Mouse (Mus musculus): ENCODE data around the gene Gm20716.

Gm20716 gene

DNA sequence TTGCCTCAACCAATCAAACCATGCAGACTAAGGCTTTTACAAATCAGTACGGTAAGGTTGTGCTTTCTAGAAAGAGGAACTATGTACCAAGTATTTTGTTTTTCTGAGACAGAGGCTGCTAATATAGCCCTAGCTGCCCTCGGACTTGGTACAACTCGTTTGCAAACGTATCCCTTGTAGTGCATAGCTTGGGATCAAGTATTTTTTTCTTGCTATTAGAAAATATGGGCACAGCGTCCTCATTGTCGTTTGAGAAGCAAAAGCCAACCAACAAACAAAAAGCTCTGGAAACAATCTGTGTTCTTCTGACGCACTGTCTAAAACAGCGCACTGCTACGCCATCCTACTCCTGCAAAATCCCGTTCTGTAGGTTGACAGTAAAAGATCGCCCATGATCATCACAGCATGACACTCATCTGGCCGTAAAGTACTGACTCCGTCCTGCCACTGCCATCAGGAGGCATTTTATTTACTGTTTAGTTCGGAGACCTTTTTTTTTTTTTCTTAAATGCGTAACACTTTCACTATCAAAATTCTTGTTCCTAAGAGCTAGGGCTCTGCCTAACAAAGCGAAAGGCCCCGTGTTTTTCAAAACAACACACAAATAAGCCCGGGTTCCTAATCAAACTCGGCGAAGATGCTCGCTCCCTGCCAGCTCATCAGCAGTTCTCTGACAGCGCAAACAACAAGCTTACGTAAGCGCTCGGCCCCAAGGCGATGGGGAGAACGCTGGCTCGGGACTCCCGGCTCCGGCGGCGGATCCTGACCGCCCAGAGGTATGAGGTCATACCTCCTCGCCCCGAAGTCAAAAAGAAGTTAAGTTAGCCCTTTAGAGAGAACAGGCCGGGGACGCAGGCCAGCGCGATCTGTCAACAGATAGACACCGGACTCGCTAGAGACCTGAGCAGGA is 793 bp downstream of the Gm20716 start:
- peak; percentile 44 to 54 for DNase-seq (ENCODE audit: low spot score in 2 of 2)

DNA sequence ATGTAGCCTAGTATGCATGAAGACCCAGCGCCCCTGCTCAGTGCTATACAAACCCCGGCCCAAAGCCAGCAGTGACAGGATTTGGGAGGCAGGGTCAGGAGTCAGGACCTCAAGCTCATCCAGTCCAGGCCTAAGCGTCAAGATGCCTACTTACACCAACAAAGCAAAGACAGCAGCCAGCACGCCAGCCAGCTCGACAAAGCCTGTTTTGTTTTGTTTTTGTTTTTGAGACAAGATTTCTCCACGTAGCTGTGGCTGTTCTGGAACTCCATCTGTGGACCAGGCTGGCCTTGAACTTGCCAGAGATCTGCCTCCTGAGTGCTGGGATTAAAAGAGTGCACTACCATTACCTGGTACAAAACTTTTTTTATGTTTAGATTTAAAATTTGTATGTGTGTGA is 6.8 kb downstream of the Gm20716 start:
- DNase-seq (ENCODE audit: low spot score in 2 of 2) = no peak

DNA sequence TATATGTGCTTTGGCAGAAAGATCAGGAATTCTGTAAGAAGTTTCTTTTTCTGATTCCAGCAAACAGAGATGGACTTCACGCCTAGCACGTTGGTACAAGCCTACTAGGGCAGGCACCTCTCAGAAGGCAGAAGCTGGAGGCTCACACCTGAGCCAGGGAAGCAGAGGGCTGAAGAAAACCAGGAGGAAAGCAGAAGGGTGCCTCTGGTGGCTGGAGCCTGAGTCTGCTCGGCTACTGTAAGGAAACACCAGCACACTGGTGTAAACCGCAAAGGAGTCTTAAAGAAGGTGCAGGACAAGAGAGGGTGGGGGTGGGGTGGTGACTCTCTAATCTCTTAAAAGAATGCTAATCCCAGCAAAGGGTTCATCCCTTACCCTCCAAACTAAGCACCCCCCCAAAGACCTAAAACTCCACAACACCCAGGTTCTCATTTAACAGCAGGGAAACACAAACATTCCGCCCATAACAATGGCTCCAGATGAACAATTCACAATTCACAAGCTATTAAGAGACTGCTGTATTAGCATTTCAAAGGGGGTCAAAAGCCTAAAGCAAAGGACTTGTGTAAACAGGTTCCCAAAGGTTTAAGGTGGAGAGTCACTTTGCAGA is 16.3 kb downstream of the Gm20716 start:
- DNase-seq (ENCODE audit: low spot score in 2 of 2) = no peak

DNA sequence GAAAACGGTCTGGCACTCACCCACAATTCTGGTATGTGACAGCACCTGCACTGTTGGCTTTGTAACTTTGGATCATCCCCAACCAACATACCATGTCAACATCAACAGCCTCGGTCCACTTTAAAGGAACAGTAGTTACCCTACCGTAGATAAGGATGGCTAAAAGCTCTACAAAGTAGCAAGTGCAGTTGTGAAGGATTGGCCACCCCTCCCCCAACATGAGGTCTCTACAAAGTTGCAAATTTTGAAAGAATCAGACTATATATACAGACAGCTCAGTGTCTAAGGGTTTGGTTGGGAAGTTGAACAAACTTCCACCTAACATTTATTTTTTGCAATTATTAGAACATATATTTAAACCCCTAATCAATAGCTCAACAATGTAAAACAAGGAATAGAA is 22.3 kb downstream of the Gm20716 start:
- no peak for DNase-seq (ENCODE audit: low spot score in 2 of 2)

DNA sequence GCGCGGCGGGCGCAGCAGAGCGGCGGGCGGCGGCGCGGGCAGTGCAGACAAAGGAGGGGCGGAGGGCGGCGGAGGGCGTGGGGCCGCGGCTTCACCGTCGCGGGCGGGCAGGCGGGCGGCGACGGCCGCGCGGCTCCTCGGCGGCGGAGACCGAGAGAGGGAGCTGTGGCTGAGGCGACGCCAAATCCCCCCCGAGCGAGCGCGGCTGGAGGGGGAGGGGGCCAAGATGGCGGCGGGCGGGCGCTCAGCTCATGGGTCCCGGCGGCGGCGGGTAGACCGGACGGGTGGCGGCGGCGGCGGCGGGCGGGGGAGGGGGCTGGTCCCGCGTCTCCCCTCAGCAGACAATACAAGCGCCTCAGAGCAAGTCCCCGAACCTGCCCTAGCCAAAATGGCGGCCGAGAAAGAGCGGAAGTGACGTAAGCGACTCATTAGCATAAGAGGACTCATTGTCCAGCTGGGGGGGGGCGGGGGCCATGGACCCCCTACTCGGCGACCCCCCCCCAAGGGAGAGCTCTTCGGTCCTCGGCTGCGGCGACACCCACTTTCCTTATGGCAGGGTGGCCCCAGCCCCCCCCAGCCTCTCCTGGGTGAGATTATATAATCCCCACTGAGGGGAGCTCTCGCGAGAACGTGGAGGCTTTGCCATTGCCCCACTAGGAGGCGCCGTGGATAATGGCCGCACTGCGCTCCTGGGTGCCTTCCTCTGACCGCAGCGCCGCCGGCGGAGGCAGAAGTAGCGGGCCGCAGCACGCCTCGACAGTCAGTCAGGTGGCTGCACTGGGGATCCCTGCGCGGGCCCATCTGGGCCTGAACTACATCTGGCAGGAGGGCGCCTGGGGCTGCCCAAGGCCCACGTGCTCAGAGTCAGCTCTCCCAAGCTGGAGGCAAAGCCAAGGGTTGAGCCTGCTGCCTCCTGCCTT is 23.2 kb downstream of the Gm20716 start, which contains the start of gene Adnp:
Gene Adnp, minus strand, starts transcription at position 388 of the 920 bp plus-strand sequence.
- DNase-seq (ENCODE audit: low spot score in 2 of 2) = peak; percentile 92 to 96

DNA sequence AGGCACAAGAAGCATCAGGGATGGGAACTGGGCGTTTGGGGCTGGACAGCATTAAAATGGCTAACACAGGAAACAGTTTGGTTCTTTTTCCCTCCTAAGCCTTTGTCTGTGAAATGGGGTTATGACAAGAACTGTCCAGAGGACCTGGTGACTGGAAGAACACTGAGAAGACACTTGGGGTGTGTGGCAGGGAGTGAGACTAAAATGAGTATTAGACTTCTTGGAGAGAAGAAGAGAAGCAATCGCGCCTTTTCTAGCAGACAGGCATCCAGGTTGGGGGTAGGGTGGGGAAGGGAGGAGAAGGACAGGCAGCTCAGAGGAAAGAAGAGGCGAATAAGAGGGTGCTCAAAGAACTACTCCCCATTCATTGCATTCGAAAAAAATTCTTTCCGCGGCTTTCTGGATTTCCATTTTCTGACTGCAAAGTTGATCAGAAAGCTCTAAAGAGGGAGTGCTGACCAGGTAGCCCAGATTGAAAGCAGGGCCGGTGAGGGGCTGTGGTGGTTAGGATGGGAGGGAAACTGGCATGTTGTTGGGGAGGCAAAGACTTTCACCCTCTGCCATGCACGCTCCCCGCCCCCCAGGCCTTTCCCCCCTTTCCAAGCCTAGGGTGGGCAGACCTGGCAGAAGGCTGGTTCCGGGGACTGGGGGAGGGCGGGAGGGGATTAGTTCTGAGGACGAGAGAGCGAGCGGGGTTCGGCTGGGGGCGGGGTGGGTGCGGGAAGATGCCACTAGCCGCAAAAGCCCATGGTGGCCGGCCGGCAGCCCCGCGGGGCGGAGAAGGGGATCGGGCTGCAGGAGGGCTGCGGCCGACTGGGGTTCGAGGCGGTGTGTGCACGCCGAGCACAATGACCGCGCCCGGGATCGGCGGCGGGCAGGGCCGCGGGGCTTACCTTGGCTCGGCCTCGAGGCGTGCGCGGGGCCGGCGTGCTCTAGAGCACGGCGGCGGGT is 24.2 kb downstream of the Gm20716 start:
- DNase-seq (ENCODE audit: low spot score in 2 of 2) = peak in 1 of 2 experiments; percentile 40

DNA sequence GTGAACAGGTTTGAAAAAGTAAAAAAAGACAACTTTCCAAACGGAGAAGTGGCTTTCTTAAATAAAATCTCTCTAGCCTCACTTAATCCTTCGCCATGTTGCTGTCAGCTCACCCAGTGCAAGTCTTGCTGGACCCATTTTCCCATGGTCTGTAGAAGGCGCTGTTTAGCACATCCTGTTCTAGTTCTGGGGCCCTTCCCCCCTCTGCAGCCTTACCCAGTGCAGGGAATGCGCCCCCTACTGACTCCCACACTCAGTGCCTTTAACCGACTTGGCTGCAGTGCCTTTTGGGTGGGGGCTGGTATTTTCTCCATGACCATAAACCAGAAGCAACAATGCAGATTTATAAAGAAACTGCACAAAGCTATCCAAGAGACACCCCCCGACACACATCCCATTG is 24.9 kb downstream of the Gm20716 start:
- DNase-seq (ENCODE audit: low spot score in 2 of 2) = peak; percentile 87 to 92

DNA sequence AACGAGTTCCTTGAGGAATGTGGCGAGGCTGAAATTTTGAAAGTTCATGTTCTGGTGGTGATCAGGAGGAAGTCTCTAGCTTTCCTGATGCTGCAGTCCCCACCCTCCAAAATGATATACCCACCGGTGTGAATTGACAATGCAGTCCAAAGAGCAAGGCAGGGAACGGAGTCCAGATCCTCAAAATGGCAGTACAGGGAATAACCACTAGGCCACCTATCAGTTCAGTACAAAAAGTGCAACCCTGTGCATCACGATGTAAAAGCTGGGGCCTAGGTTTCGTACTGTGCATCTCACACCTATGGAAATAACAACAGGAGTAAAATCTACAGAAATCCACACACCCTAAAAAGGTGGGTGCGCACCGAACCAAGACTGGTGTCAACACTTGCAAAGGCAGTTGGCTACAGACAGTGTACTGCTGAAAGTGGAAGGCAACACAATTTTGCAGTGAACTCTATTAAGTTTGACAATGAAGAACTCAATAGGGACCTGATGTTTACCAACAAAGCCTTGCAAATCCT is 25.6 kb downstream of the Gm20716 start:
- DNase-seq (ENCODE audit: low spot score in 2 of 2) = no peak

DNA sequence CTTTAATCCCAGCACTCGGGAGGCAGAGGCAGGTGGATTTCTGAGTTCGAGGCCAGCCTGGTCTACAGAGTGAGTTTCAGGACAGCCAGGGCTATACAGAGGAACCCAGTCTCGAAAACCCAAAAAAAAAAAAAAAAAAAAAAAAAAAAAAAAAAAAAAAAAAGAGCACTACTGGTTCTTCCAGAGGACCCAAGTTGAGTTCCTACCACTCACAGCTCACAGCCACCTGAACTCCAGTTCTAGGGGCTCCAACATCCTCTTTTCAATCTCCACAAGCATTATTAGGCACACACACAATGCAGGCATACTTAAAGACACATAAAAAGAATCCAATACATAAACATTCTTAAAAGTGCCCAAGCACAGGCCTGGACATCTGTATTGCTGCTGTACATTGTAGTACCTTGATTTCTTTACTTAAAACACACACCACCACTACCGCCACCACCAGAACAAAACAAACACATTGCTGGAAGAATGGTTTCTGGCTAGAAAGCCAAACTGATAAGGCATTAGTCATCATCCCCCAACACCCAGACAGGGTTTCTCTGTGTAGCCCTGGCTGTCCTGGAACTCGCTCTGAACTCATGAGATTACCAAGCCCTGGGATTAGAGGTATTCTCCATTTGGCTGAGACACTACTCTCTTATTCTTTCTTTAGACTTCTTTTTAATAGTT is 30.0 kb downstream of the Gm20716 start:
- no peak for DNase-seq (ENCODE audit: low spot score in 2 of 2)

DNA sequence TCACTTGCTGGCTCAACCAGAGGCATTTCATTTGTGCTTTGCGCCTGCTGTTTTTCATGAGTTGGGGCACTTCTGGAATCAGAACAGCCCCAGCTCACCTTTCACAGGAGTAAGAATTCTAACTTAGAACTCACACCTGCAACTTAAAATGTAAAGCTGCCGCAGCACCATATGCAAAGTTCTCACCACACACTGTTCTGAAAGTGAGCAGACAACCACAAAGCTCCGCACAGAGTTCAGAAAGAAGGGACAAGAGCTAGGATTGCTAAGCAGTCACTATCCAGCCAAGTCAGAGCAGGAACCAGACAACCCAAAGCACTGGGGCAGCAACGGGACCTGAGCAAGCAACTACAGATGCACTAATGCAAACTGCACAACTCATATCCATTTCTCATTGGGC is 30.7 kb downstream of the Gm20716 start:
- no peak for DNase-seq (ENCODE audit: low spot score in 2 of 2)

DNA sequence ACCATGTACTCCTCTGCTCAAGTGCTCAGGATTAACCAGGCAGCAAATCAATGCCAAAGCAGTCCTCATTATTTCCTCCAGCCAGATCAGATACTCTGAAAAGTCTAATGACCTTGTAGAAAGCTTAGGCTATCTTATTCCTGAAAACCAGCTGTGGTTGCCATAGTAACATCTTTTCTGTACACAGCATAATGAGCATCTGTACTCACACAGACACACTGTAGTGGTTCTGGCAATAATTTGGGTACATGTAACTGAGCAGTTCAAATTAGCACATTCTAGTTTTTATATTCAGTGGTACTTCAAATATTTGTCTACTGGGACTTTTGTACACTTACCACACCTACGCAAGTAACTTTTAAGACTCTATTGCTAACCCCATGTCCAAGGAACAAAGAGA is 31.7 kb downstream of the Gm20716 start:
- no peak for DNase-seq (ENCODE audit: low spot score in 2 of 2)

DNA sequence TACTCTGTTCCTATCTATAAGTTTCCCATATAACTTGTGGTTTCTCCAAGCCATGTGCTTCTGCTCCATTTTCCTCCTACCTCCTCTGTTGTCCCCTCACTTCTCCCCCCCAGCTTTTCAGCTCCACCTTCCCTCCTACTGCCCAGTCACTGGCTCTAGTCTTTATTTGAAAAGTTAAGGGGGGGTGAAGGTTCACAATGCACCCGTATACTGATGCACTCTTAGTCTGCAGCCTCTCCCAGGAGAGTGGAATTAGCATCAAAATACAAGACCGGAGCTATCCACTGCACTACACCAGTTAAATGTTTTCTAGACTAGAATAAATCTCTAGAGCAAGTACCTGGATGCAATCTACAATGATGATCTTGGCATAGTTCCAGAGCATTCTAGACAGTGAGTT is 34.4 kb downstream of the Gm20716 start:
- DNase-seq (ENCODE audit: low spot score in 2 of 2) = no peak

DNA sequence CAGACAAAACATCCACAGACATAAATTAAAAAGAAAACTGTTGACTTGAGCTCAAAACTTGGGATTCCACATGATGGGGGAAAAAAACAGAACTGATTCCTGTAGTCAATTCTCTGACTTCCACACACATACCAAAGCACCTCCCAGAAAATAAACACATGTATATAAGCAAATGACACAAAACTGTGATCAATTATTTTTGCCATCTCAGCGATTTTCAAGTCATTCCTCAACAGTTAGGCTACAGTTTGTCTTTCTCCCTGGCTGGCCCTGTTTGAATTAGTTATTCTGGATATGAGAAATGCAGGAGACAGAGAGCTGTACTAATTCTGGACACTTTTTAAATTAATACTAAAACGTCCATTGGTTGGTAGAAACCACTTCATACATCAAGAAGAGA is 36.5 kb downstream of the Gm20716 start:
- DNase-seq (ENCODE audit: low spot score in 2 of 2) = no peak

DNA sequence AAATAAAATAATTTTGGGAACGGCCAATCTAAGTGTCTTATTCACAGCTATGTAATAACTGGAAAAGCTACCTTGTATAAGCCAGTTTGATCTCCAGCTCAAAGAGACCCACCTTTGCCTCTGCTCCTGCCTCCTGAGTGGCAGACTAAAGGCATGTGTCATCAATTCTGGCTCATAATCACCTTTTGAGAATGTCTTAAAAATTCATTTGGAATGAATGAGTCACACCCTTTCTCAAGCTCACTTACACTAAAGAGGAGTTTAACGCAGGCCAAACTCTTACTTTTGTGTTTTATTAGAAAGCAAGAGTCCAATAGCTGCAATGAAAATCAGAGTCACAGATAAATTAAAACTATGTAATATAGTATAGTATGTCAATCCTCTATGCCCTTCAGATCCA is 38.3 kb downstream of the Gm20716 start:
- no peak for DNase-seq (ENCODE audit: low spot score in 2 of 2)

DNA sequence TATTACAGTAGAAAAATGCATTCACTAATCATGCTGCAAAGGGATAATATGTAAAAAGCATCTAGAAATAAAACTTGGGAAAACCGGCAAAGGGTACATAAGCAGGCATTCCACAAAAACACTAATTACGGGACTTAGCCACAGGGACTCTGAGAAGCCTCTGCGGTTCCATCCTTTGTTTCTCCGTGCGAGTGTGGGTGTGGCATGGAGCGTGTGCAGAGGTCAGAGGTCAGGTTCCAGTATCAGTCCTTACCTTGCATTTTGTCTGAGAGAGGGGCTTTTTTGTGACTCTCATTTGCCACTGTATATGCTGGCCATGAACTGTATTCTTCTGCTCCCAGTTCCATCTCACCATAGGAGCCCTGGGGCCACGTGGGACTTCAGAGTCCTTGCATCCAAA is 54.2 kb downstream of the Gm20716 start:
- DNase-seq (ENCODE audit: low spot score in 2 of 2) = no peak

DNA sequence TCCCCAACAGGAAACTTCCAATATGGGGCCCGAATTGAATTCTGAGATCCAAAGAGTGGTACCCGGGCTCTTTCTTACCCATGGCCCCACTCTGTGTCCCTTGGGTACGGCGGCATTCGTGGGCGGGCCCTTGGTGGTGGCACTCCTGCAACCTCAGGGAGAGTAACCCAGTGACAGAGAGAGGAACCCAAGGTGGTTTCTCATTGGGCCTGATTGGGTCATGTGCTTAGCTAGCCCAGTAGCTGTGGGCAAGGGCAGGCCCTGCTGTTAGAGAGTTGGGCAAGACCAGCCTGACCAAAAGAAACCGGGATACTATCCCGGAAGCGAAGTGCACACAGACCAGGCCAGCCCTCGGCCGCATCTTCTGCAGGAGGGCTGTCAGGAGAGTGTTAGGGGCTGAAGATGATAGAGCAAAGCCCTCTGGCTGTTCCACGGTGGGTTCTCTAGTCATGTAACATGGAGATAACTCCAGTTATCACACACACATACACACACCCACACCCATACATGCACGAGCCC is 59.9 kb downstream of the Gm20716 start:
- no peak for DNase-seq (ENCODE audit: low spot score in 2 of 2)

DNA sequence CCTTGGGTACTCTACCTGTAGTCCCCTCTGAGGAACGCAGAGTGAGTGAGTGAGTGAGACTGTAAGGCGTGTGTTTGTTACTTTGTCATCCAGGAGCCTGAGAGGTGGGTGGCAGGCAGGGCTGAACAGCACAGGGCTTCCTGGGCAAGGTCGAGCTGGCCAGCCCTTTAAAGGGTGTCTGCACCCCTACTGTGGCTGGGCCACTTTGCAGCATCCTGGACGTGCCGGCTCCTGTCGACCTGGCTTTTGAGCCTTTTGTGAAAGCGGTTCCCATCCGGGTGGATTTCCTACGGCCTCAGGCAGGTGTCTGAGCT is 60.4 kb downstream of the Gm20716 start:
- no peak for DNase-seq (ENCODE audit: low spot score in 2 of 2)

DNA sequence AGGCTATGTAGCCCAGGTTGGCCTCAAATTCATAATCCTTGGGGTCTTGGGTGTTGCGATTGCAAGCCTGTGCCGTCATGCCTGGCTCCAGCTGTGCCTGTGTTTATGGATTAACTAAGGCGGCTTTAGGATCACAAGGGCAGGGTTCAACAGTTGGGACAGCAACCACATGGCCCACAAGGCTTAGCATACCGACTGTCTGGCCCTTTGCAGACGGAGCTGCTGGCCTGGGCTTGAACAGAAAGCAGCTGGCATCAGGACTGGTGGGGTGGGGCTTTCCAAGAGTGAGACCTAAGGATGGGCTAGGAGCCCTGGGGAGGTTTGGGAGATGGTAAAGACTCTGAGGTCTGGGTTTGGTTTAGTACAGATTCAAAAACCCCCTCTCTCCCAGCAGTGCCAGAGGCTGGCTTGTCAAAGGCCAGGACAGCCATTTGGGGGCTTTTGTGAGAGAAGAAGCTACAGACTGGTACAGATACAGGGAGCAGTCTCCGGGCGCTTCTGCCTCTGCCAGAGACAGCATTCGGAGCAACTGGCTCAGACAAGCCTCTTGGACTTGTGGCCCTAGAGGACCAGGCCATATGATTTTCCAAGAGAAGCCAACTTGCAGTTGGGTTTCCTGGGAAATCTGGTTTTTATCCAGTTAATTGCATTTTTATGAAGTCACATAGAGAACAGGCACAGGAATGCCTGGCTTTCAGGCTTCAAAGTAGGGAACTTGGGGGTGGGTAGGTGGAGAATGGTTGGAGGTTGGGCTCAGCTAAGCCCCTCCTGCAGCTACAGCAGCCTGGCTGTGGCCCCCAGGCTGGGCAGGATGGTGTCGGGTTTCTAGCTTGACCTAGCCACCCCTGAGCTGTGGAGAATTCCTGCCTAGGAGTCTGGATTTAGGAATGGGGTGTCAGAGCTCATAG is 61.0 kb downstream of the Gm20716 start:
- no peak for DNase-seq (ENCODE audit: low spot score in 2 of 2)

DNA sequence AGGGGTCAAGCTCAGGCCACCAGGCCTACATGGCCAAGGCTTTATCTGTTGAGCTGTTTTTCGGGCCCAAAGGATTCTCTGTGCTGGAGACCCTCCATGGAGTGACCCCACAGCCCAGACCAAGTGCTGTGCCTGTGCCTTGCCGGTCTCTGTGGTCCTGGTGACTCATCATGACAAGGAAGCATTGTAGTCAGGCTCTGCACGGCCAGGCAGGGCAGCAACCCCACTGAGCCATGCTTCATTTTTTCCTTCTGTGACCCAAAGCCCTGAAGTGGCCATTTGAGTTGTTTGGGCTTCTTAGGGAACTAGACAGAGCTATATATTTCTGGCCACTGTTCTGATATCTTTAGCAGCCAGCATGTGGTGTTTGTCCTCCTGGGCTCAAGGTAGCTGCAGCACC is 62.4 kb downstream of the Gm20716 start:
- no peak for DNase-seq (ENCODE audit: low spot score in 2 of 2)
